Mouse (Mus musculus) cerebellum, adult 2 months (tissue): ENCODE data around the gene Dusp5.

Experiments
- CTCF ChIP-seq: fragments of 200-500 bp; IDR thresholded peaks from 2 replicates; pipeline ENCODE4 v1.5.1; 2011; ENCODE audit warnings: low read depth, mild to moderate bottlenecking, control low read depth, low read length, moderate library complexity, borderline replicate concordance; ENCODE audit not compliant: insufficient read depth
- POLR2A ChIP-seq: fragments of 200-500 bp; IDR thresholded peaks from 2 replicates; pipeline ENCODE4 v1.6.1; 2011; ENCODE audit warnings: low read length, control low read depth, borderline replicate concordance; ENCODE audit not compliant: insufficient read depth

DNA sequence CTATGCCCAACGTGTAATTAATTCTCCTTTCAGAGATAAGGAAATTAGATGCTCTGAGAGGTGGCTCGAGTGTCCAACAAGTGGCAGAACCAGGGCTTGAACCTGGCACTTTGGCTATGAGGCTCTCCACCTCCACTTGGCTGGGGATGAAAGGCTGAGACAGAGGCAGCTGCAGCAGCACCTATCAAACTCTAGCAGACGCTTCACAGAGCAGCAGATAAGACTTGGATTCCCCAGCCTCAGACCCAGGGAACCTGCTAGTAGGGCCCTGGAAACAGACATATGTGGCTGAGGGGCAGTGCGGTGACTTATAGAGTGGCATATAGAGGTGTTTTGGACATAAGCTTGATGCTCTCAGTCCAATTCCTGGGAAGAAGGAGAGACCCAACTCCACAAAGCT is 36.4 kb upstream of the Dusp5 start:
- TF ChIP-seq POLR2A (no peak), CTCF (no peak)
